Mouse (Mus musculus) layer of hippocampus, postnatal 25 days (tissue): ENCODE results near the gene Tmem50a. TPM values are rescaled to one million over a fixed set of nuclear protein-coding genes. Genes with fewer than 3 reads are reported as not detected.

ENCODE experiments used
- DNase-seq, 2 experiments: peaks; one replicate each; pipeline ENCODE4 v3.0.0; 2022; ENCODE audit warnings: mixed read lengths in 2 of 2, low spot score in 1 of 2; ENCODE audit errors: extremely low spot score in 1 of 2
- total RNA-seq, 2 experiments: library from RNA; stranded (reverse); gene quantifications; 2 replicates each; pipeline ENCODE4 v1.2.3; 2021

Gene Tmem50a
- total RNA-seq, 2 experiments from 2014 or later = 107 to 122 TPM

DNA sequence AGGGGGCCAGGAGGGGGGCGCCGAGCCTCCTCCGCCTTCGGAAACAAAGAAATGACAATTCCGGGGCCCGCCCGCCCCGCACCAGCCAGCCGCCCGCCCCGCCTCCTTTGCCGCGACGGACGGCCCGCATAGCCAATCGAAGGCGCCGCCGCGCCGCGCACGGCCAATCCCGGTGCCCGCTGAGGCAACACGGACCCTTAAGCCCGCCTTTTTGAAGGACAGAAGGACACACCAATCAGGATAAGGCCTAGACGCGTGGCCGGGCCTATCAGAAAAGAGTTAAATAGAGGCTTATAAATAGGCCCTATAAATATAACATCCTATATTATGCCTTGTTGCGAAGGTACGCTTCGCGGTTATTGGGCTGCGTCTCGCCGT, 61.6 kb downstream of the Tmem50a start, which contains the start of gene Maco1:
Gene Maco1, minus strand, starts transcription at position 87 of the 378 bp plus-strand sequence.
- DNase-seq = peak; percentile 99

DNA sequence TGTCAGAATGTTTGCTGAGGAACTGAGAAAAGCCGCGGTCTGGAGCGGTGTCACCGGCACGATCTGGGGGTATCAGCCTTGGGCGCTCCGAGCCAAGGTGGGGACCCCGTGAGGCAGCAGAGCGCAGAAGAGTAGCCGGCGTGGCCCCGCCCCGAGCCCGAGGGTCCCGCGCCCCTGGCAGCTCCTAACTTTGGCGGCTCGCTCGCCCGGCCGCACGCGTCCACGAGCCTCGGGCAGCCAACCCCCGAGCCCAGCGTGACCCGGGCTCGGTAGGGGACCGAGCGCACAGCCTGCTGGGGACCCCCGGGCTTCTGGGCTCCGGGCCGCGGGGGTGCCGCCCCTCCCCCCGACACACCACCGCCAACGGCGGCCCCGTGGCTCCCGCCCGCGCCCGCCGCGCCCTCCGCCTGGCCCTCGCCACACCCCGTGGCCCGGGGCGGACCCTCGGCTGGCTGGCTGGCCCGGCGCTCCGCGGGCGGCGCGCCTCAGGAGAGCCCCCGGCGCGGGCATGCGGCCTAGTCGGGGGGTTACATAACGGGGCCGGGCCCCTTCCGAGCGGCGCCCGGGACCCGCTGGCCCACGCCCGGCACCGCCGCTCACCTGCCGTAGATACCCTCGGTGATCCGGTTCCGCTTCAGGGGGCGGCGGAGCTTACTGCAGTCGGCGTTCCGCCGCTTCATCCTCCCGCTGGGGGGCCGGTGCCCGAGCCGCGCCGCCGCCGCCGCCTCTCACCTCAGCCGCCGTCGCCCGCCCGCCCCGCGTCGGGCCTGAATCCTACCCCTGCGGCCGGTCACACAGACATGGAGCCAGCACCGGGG, 62.2 kb downstream of the Tmem50a start:
- no peak for DNase-seq

DNA sequence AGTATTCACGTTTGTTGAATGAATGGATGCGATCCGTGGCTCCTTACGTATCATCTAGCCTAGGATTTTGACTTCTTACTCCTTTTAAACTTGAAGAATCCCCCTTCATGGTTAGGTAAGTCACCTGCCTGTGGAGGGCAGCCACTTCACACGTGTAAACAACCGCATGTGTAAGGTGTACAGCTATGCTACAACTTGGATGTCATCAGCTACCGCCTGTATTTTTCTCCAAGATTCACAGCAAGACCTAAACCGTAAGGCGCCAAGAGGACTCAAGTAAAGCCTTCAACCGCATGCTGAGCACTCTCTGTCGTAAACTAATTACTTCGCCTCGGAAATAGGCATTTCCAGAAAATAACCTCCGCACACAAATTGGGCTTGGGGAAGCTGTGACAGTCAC, 62.9 kb downstream of the Tmem50a start:
- DNase-seq = no peak

DNA sequence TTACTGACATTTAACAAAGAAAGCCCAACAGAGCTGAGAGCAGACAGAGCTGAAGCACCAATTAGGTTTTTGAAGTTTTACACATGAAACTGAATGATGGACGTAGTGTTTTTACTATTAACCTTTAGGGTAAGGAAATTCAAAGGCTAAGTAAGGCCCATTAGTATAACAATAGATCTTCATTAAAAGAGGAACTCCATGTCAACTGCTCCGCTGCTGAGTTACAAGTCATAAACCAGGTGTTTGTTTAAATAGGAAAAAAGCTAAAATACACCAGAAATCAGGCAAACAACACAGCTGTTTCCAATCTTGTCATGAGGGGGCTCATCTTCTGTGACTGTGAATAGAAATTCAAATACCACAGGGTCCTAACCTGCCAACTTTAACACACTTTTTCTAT, 63.6 kb downstream of the Tmem50a start:
- no peak for DNase-seq

DNA sequence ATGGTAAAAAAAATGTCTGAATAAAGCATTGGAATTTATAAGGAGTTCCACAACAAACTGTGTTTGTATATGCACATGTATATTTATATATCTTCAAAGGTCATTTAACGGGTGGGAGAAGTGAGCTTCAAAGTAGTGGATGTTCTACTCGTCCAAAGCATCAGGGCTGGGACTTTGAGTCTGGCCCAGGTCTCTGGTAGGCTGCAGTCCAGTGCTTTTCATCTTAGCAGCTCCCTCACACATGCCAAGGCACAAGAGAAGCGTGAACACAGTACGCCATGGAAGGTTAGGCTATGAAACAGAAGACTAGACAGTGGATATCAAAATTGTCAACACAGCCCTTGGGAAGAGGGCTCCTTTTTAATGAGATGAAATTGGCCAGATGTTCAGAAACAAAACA, 64.3 kb downstream of the Tmem50a start:
- DNase-seq = no peak

Other genes starting within 250 kb of the Tmem50a start
- 10 to 100 TPM; 20.9 to 22.3 TPM for gene Man1c1, start 210.7 kb downstream of the Tmem50a start, total RNA-seq
- gene Ldlrap1, start 147.0 kb downstream of the Tmem50a start, total RNA-seq = 1 to 10 TPM; 2.7 to 3.7 TPM
- gene Maco1, start 61.7 kb downstream of the Tmem50a start, total RNA-seq = 10 to 100 TPM; 42.0 to 48.0 TPM
- not detected for gene Rhd, start 50.5 kb downstream of the Tmem50a start, total RNA-seq
- gene Rsrp1, start 8.6 kb upstream of the Tmem50a start, total RNA-seq = 100 to 1,000 TPM; 264 to 283 TPM
- 10 to 100 TPM; 50.7 to 55.3 TPM for gene Syf2, start 15.9 kb upstream of the Tmem50a start, total RNA-seq
- not detected for gene Runx3, start 205.6 kb upstream of the Tmem50a start, total RNA-seq